38 mouse cellular contexts compared by ENCODE assay signal in the genomic region with DNA sequence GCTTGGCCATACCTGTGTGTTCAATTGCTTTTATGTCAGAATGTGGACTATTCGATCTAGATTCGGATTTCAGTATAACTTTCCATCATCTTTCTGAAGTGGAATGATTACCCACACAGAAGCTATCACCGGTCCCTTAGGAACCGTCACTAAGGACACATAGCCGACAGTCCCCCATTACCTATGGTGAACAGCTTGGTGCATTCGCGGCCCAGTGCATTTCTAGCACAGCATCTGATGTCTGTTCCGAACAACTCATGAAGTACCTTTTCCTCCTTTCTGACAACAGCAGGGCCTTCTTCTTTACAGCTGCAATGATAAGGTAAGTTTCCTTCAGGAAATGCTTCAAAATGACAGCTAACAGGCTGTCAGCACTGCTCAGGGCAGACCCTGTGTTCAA. TPM values are rescaled to one million over a fixed set of nuclear protein-coding genes. Genes with fewer than 3 reads are reported as not detected.
"Had no signal": no experiment of that assay in that cellular context is flagged by ENCODE, and none has a peak within 500 bp of the region (broad histone marks: within the 10 kb centered on the region; RNA-seq: fewer than 3 reads in every experiment).

No protein-coding gene starts in this region.

- DNase-seq: heart, postnatal 10 days; heart, postnatal 14 days; heart, postnatal 36 days; heart, postnatal 4 days; kidney, adult 11 months; kidney, adult 18-20 months; kidney, adult 2 months; kidney, adult 8-10 months; kidney, adult 9 months; kidney, postnatal 10 days; kidney, postnatal 14 days; kidney, postnatal 25 days; kidney, postnatal 36 days; kidney, postnatal 4 days; layer of hippocampus, adult 9-11 months had no signal

- H3K4me3 ChIP-seq: heart, embryonic 10.5 days; heart, embryonic 12.5 days; heart, embryonic 13.5 days; heart, embryonic 15.5 days; hindbrain, embryonic 10.5 days; hindbrain, embryonic 12.5 days; hindbrain, embryonic 13.5 days; hindbrain, embryonic 15.5 days; intestine, embryonic 15.5 days; kidney, embryonic 15.5 days; left cerebral cortex, adult 2 months had no signal

- H3K27ac ChIP-seq: heart, embryonic 10.5 days; heart, embryonic 13.5 days; heart, embryonic 15.5 days; hindbrain, embryonic 10.5 days; hindbrain, embryonic 12.5 days; hindbrain, embryonic 13.5 days; hindbrain, embryonic 14.5 days; hindbrain, embryonic 15.5 days; hindbrain, postnatal 0 days; intestine, embryonic 15.5 days; kidney, embryonic 15.5 days; kidney, postnatal 0 days; left cerebral cortex, adult 2 months had no signal

RNA-seq across cellular contexts. Expression of gene Flt3, which starts 30.0 kb away (rescaled TPM):
- total RNA-seq: heart, postnatal 4 days had no signal

RNA-seq across cellular contexts. Expression of gene Urad, which starts 48.0 kb away (rescaled TPM):
- total RNA-seq: heart, postnatal 10 days; heart, postnatal 14 days; heart, postnatal 25 days; heart, postnatal 36 days; heart, postnatal 4 days; hematopoietic stem cell, adult 5-6 weeks; hindbrain, postnatal 0 days; layer of hippocampus, adult 18-20 months; layer of hippocampus, adult 8-10 months; layer of hippocampus, postnatal 10 days; layer of hippocampus, postnatal 14 days; layer of hippocampus, postnatal 25 days; left cerebral cortex, adult 18-20 months; left cerebral cortex, adult 2 months; left cerebral cortex, adult 8-10 months had no signal
